Mouse (Mus musculus) left cerebral cortex, postnatal 10 days (tissue): Measurements from ENCODE around the gene Asb17. TPM values are rescaled to one million over a fixed set of nuclear protein-coding genes. Genes with fewer than 3 reads are reported as not detected.
A peak's percentile ranks its signal among the peaks of the same experiment; 100 is the strongest.
"Not testable (repeated sequence)": the region's sequence is repeated elsewhere in the genome, so short reads cannot be mapped to it uniquely, and the experiment has no call there.

Source experiments
- DNase-seq, 2 experiments: peaks; one replicate each; pipeline ENCODE4 v3.0.0; 2021 to 2022; ENCODE audit warnings: low spot score in 2 of 2, mixed read lengths in 1 of 2; ENCODE audit errors: extremely low spot score in 1 of 2
- intact Hi-C: fragments of 180-260 bp; cut with DNase I; formaldehyde crosslinking; loops from one replicate; pipeline ENCODE4 v1.15.1; 2025
- total RNA-seq, 2 experiments: library from RNA; stranded (reverse); gene quantifications; 2 replicates each; pipeline ENCODE4 v1.2.3; 2021

Gene Asb17
- not detected for total RNA-seq

DNA sequence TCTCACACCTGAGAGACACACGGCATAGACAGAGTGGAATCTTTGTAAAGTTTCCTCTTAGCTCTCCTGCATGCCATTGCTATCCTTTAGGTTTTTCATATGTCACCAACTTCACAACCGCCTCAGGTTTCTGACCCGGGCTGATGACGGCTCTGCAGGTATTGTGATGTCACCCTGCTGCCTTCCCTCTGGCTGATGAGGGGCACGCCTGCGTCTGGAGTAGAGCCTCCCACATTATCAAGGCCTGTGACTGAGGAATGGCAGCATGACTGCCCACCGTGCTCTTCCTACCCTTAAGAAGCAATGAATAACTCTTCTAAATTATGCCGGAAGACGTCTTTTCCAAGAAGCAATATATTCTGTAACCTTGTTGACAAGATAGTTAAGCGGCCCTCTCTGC lies at the start of gene Asb17:
Gene Asb17, plus strand, starts transcription at position 180 of the 400 bp plus-strand sequence.
- DNase-seq, result no peak
- intact Hi-C loops, result no loop called here

DNA sequence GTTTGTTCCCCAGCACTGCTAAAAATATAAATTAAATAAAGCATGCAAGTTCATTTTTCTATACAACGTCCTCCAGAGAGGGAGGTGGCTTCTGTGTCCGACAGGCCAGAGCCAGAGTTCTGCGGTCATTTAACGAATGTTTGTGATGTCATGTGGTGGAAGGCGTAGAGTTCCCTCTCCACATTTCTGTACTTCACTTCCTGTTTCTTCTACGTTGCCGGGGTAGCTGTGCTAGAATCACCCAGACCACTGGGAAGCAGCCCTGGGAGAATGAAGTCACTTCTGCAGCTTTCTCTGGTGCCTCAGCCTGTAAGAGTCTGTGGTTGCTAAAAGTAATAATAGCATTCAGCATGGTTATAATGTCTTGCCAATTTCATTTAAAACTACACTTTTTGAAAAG lies 46.4 kb upstream of the Asb17 start:
- DNase-seq, result no peak
- intact Hi-C loops, result no loop called here

DNA sequence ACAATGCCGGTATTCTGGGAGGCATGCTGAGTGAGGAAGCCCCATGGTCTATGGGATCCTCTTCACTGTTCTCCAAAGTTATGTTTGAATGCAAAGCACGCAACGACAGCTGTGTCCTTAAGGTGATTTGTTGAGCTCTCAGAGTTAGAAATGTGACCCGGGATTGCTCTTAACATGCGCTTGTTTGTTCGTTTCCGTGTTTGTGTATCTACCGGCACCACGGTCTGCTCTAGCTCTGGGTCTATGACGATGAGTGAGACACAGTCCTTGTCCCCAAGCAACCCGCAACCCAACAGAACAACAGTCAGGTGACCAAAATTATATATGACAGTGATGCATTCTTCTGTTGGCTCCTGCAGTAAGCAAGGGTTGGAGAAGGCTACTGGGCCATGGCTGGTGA lies 44.4 kb upstream of the Asb17 start:
- no peak for DNase-seq
- intact Hi-C loops, result no loop called here

GRCm38 (mm10) chr3:153800690-153801089 lies 43.3 kb upstream of the Asb17 start:
- no peak for DNase-seq
- intact Hi-C loops, result no loop called here

- no peak for DNase-seq
- intact Hi-C loops, result no loop called here
Observed at GRCm38 (mm10) chr3:153801541-153801940, 42.5 kb upstream of the Asb17 start.

- no peak for DNase-seq
- intact Hi-C loops, result no loop called here
Observed at GRCm38 (mm10) chr3:153802640-153803039, 41.4 kb upstream of the Asb17 start.

DNA sequence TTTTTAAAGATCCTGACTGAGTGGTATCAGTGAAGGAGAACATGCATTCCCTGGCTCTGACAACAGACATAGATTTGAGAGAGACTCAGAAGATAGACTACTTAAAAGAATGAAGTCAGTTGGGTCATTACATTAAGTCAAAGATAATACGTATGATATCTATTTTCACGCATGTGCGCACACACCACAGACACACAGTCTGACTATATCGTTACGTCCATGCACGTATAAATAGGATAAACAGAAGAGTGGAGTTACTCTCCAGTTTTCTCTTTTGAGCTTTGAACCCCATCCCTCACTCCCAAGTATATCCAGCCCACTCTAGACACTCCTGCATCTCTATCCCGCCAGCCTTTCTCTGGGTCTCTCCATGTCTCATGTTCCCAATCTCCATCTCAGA lies 40.0 kb upstream of the Asb17 start:
- DNase-seq, result no peak
- intact Hi-C loops, result no loop called here

DNA sequence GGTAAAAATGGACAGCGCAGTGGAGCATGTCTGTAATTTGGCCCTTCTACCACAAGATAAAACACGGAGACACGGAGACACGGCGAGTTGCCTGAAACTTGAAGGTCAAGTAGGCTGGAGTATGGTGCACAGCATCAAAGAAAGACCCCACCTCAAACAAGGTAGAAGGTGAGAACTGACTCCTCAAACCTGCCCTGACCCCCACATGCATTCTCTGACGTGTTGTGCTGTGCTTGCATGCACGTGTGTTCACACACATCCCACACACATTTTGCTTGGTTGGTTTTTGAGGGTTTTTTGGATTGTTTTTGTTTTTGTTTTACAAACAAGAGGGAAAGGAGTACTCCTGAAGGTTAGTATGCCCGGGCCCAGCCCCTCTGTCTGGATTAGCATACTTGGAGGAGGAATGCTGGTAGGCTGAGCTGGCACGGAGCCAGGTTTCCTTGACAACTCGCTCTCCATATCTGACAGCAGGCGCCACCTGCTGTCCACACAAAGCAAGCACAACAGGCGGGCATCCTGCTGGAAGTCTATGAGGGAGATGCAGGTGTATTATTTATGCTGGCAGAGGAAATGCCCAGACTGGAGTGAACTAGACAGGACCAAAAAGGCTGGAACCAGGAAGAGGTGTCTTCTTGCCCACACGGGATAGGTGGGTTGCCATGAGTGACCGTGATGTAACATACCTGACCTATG lies 37.8 kb upstream of the Asb17 start:
- intact Hi-C loops, result loop anchor here (5.0 kb wide), 1 partner anchor 149 kb away; no protein-coding TSS in a partner anchor
- peak; percentile 95 to 96 for DNase-seq

GRCm38 (mm10) chr3:153806773-153807443 lies 37.1 kb upstream of the Asb17 start:
- DNase-seq, result no peak
- intact Hi-C loops, result loop anchor here (5.0 kb wide), 1 partner anchor 150 kb away; no protein-coding TSS in a partner anchor

- intact Hi-C loops, result loop anchor here (5.0 kb wide), 1 partner anchor 150 kb away; no protein-coding TSS in a partner anchor
- no peak for DNase-seq
Observed at GRCm38 (mm10) chr3:153807444-153808149, 36.4 kb upstream of the Asb17 start.

DNA sequence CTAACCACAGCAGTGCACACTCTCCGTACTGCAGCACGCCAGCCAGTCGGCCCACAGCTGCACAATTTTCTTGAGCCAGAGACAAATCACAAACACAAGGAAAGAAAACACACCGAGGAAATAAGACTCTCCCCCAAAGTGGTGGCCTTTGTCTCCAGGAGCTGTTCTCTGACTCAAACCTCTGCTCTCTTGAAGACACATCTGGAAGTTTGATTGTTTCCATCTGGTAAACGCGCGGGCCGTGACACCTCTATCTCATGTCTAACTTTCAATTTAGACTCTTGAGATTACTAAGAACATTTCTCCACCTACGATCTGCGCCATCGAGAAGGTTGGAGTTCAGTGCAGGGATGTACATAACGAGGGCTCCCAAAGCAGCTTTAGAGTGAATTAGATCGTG lies 35.6 kb upstream of the Asb17 start:
- DNase-seq, result no peak
- intact Hi-C loops, result loop anchor here (5.0 kb wide), 1 partner anchor 151 kb away; no protein-coding TSS in a partner anchor

GRCm38 (mm10) chr3:153814026-153814425 lies 30.0 kb upstream of the Asb17 start:
- intact Hi-C loops, result no loop called here

DNA sequence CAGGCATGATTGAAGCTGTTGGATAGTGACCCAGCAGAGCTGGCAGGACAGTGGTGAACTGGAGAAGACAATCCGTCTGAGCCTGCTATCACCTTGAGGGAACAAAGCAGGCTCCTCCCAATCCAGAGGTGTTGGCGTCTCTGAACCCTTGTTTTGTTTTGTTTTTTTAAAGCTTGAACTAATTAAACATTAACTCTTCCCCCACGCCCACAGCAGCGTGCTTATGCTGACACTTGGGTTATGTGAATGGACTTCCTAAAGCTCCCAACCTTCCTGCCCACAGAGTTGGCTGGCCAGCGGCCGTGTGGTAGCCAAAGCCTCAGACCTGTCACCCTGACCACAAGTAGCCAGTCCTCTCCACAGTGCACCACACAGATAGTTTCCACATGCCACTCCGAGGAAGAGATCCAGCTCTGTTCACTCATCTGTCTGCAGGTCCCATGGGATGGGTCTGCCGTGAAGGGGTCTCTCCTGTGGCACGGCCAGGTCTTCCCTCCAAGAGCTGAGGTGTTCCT lies 26.6 kb upstream of the Asb17 start:
- DNase-seq, result no peak
- intact Hi-C loops, result no loop called here

More at GRCm38 (mm10) chr3:153814026-153814425, 30.0 kb upstream of the Asb17 start:
- DNase-seq, result no peak

DNA sequence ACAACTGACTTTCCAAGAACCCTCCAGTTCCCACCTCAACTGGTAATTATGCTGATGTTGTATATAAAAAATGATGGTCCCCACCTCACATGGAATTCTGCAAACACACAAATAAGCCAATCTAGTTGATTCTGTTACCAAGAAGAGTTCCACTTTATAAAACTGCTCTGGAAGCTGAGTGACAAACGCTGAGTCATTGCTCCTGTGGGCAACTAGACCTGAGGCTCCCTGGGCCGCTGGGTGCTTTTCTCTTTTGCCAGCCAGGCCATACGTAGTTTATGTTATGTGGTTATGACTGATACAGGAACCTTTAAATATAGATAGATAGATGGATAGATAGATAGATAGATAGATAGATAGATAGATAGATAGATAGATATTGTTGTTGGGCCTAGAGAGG lies 25.3 kb upstream of the Asb17 start:
- intact Hi-C loops, result no loop called here

GRCm38 (mm10) chr3:153819438-153819837 lies 24.6 kb upstream of the Asb17 start:
- DNase-seq, result no peak
- intact Hi-C loops, result no loop called here

More for the DNA sequence above, 25.3 kb upstream of the Asb17 start:
- no peak for DNase-seq

GRCm38 (mm10) chr3:153823671-153824515 lies 20.1 kb upstream of the Asb17 start:
- DNase-seq, result peak in 1 of 2 experiments; percentile 37
- intact Hi-C loops, result no loop called here

GRCm38 (mm10) chr3:153825197-153825596 lies 18.8 kb upstream of the Asb17 start:
- no peak for DNase-seq
- intact Hi-C loops, result no loop called here

DNA sequence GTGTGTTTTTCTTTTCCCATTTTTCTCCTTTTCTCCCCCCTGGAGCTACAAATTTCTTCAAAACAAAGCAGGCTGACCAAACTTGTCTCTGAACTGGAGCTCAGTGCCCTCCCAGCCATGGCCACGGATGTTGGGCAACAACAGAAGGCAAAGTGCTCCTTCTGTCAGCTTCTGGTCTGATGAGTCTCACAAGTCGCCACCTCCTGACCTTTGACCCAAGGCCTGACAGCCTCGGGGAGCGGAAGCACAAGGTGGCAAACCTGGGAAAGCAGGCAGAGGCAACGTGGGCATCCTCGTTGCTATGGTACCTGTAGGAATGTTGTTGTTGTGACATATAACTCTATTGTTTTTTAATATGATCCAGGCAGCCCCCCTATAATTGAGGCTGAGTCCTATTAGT lies 17.4 kb upstream of the Asb17 start:
- DNase-seq, result no peak
- intact Hi-C loops, result no loop called here

GRCm38 (mm10) chr3:153829788-153830187 lies 14.2 kb upstream of the Asb17 start:
- intact Hi-C loops, DNase-seq: not testable (repeated sequence)
